Mouse (Mus musculus) cerebellum, adult 11 months (tissue): ENCODE data around the gene Ccdc177.
A peak's percentile ranks its signal among the peaks of the same experiment; 100 is the strongest.

ENCODE experiments used
- DNase-seq: peaks from one replicate; pipeline ENCODE4 v3.0.0; 2022

The Ccdc177 gene

GRCm38 (mm10) chr12:80734526-80735470 lies 25.7 kb downstream of the Ccdc177 start:
- no peak for DNase-seq

GRCm38 (mm10) chr12:80730567-80730966 lies 29.9 kb downstream of the Ccdc177 start:
- DNase-seq, result peak; percentile 54

DNA sequence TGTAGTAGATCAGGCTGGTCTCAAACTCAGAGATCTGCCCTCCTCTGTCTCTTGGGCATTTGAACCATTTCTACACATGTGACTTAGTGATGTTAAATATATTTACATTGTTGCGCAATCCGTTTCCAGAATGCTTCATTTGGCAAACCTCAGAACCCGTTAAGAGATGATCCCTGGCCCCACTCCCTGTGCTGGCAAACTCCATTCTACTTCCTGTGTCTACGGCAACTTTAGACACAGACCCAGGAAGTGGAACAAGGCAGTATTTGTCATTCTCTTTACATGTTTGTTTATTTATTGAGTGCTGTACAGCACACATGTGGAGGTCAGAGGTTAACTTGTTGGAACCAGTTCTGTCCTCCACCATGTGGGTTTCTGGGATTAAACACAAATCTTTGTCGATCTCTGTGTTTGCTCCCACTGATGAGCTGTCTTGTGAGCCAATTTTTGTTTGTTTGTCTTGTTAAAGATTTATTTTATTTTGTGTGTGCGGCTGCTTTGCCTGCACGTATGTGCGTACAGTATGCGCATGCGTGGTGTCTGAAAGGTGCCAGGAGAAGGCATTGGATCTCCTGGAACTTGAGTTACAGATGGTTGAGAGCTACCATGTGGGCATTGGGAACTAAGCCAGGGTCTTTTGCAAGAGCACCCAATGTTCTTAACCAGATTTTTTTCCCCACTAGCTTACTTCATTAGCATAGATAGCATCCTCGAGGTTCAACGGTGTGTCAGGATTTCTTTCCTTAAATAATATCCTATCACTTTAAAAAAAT lies 30.5 kb downstream of the Ccdc177 start:
- DNase-seq, result no peak

GRCm38 (mm10) chr12:80728814-80729213 lies 31.7 kb downstream of the Ccdc177 start:
- no peak for DNase-seq

DNA sequence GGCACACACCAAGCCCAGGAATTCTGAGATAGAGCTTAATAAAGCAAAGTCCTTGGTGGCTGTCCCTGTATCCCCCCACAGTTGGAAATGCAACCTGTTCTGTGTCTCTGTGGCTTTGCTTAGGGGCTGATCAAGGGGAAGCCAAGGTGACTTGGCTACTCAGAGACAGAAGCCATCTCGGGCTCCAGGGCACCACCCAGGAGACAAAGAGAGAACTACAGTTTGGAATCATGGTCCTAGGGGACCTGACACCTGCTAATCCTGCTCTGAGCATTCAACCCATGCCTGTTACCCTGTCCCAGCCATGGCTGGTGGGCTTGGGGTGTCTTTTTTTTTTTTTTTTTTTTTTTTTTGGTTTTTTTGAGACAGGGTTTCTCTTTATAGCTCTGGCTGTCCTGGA lies 32.3 kb downstream of the Ccdc177 start:
- no peak for DNase-seq

DNA sequence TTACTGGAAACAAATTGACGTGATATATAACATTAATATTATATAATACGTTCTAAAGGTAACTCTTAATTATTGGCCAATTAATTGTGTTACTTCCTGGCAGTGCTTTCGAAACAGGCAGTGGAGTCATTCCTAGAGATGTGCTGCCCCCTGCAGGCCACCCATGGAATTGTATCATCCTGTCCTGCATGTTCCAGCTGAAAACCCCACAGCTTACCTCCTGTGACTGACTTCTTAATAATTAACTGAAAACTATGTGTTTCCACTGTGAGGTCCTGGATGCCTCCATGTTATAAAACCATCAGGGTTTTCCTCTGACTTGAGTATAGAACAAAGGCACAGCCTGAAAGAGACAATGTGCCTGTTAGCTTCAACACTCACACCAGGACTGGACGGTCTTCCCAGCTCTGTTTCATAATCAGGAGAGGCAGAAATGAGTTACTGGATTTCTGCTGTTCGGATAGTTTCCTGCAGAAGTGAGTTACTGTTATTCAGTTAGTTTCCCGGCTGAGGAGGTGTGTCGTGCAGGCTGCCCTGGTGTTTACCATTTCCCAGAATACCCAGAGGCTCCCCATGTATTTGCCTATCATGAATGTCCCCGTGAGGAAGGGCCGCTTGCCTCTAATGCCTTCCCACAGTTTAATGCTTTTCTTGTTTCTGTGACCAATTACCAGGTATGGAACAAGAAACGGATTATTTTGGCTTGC lies 35.5 kb downstream of the Ccdc177 start:
- peak; percentile 73 for DNase-seq

DNA sequence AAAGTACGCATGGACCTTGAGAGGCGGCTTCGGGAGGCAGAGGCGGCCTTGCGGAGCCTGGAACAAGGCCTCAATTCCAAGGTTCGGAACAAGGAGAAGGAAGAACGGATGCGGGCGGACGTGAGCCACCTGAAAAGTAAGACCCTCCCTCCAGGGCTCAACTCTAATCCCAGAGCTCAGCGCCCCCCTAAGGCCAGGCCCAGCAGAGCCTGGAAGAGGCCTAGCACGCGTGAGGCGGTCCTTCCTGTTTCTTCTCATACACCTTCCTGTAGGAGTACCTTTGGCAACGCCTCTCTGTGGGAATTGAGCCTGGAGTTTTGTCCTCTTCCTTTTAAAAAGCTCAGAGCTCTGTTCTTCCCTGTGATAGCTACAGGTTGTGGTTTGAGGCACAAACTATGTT lies 39.0 kb downstream of the Ccdc177 start:
- DNase-seq, result no peak

DNA sequence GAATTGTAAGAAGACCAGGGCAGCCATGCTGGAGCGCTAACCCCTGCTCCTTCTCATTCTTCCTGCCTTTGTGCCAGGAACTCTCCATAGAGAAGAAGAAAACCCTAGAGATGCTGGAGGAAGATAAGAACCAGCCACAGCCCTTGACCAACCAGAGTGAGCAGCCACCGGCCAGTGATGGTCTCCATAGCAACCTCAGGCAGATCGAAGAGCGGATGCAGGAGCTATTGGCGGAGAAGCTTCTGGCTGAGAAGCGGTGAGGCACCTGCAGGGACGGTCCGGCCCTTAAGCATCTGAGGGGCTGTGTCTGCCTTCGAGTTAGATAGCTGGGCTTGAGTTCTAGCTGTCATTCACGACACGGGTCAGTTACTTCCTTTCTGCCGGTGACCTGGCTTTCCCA lies 40.0 kb downstream of the Ccdc177 start:
- no peak for DNase-seq

- DNase-seq, result no peak
These were observed 41.3 kb downstream of the Ccdc177 start for GRCm38 (mm10) chr12:80719141-80719540.

DNA sequence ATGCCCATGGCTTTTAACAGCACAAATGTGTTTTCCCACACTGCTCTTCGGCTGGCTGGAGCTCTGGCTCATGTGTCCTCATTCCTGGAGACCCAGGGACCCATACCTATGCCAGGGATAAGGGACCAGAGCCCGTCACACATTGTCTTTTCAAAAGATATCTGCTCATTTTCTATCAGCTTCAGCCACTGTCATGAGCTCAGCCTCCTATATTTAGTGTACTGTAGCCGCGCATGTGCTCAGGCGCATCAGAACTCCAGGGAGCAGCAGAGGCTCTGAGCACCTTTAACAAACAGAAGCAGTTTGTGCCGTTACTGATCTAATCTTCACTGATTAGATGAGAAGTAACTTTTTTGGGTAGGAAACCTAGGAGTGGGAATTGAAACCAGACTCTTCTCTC lies 44.6 kb downstream of the Ccdc177 start:
- no peak for DNase-seq

GRCm38 (mm10) chr12:80706915-80707604 lies 53.4 kb downstream of the Ccdc177 start:
- peak; percentile 33 for DNase-seq

GRCm38 (mm10) chr12:80706208-80706914 lies 54.1 kb downstream of the Ccdc177 start:
- no peak for DNase-seq
